Mouse (Mus musculus) neural tube, embryonic 14.5 days (tissue): ENCODE measurements around the gene Dscam. TPM values are rescaled to one million over a fixed set of nuclear protein-coding genes. Genes with fewer than 3 reads are reported as not detected.

ENCODE experiments used
- ATAC-seq: fragments of 200-750 bp; cut with Nextera tagmentation; 2 replicates; pipeline ENCODE4 v1.8.0; 2017; ENCODE audit warnings: low read depth, mild to moderate bottlenecking, moderate TSS enrichment, moderate library complexity
- H3K27ac ChIP-seq: fragments of 300-500 bp; sonication (generic); 2 replicates; pipeline ENCODE4 v1.5.1; 2014; ENCODE audit warnings: low read depth, mild to moderate bottlenecking, control low read depth, low read length, moderate library complexity, mixed read lengths
- H3K27me3 ChIP-seq: fragments of 300-500 bp; sonication (generic); 2 replicates; pipeline ENCODE4 v1.6.1; 2014; ENCODE audit warnings: low read length; ENCODE audit not compliant: control insufficient read depth, insufficient read depth
- H3K36me3 ChIP-seq: fragments of 300-500 bp; sonication (generic); 2 replicates; pipeline ENCODE4 v1.6.1; 2014; ENCODE audit warnings: low read length, mixed read lengths; ENCODE audit not compliant: control insufficient read depth, insufficient read depth
- H3K4me1 ChIP-seq: fragments of 300-500 bp; sonication (generic); 2 replicates; pipeline ENCODE4 v1.6.1; 2014; ENCODE audit warnings: low read length; ENCODE audit not compliant: control insufficient read depth, insufficient read depth
- H3K4me2 ChIP-seq: fragments of 300-500 bp; sonication (generic); 2 replicates; pipeline ENCODE4 v1.6.1; 2014; ENCODE audit warnings: mild to moderate bottlenecking, low read depth, low read length, control low read depth
- H3K4me3 ChIP-seq: fragments of 300-500 bp; sonication (generic); 2 replicates; pipeline ENCODE4 v1.5.1; 2014; ENCODE audit warnings: low read depth, low read length, control low read depth, mixed read lengths
- H3K9ac ChIP-seq: fragments of 300-500 bp; sonication (generic); replicated peaks from 2 replicates; pipeline ENCODE4 v1.6.1; 2014; ENCODE audit warnings: low read depth, mild to moderate bottlenecking, control low read depth, low read length, mixed read lengths
- H3K9me3 ChIP-seq: fragments of 300-500 bp; sonication (generic); 2 replicates; pipeline ENCODE4 v1.6.1; 2016; ENCODE audit warnings: low read length; ENCODE audit not compliant: control insufficient read depth
- WGBS: fragments of 180-500 bp; shearing (Covaris S2); extraction: QIAGEN DNeasy Blood & Tissue Kit; methylation state at CpG from one replicate; pipeline ENCODE4 v1.1.7; 2014; 5-methylcytosine and 5-hydroxymethylcytosine counted together
- polyA plus RNA-seq: library from polyadenylated mRNA; unstranded; fragments of >200 nt; fragmentation: Nextera tagmentation; extraction: Ambion mirVana; gene quantifications from 2 replicates; pipeline ENCODE4 v1.2.1, GENCODE M21; 2014

Dscam gene
- polyA plus RNA-seq, 1 experiment from 2014 or later: 19.9 TPM

DNA sequence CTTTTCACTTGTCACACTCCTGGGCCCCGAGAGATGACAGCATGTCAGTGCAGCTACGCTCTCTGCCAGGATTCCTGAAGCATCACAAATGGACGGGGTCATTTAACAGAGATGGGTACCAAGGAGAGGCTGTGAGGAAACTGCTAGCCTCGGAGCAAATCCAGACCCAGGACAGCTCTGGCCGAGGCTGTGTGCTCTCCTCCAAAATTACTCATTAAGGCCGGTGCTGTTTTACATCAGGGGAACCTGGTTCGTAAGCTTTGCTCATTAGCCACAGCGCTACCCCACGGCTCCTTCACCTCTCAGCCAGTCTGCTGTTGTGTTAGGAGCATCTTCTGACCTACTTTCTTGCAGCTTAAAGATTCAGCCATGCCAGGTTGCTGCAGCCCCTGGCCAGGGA is 449.3 kb downstream of the Dscam start:
- H3K9ac ChIP-seq: no peak overlapping the region
- ATAC-seq: no peak
- no peaks in the 10 kb centered on the region for H3K9me3 ChIP-seq
- H3K36me3 ChIP-seq: no peaks in the 10 kb centered on the region
- no peak overlapping the region for H3K4me3 ChIP-seq
- no peaks in the 10 kb centered on the region for H3K27me3 ChIP-seq
- H3K27ac ChIP-seq: no peak overlapping the region
- H3K4me2 ChIP-seq: no peak overlapping the region
- whole genome bisulfite sequencing: 70% methylated on average over 9 of the region's 9 CpGs
- peaks cover 6% of the 10 kb centered on the region; the same call in 1 of the 2 replicates for H3K4me1 ChIP-seq

GRCm38 (mm10) chr16:96720666-96721065 is 449.9 kb downstream of the Dscam start:
- 74% methylated on average over 5 of the region's 5 CpGs for WGBS
- Histone ChIP-seq H3K27me3 (no peaks in the 10 kb centered on the region), H3K9ac (no peak overlapping the region), H3K9me3 (no peaks in the 10 kb centered on the region), H3K36me3 (no peaks in the 10 kb centered on the region), H3K4me2 (no peak overlapping the region), H3K27ac (no peak overlapping the region), H3K4me1 (peaks cover 6% of the 10 kb centered on the region; the same call in 1 of the 2 replicates), H3K4me3 (no peak overlapping the region)
- ATAC-seq: no peak

DNA sequence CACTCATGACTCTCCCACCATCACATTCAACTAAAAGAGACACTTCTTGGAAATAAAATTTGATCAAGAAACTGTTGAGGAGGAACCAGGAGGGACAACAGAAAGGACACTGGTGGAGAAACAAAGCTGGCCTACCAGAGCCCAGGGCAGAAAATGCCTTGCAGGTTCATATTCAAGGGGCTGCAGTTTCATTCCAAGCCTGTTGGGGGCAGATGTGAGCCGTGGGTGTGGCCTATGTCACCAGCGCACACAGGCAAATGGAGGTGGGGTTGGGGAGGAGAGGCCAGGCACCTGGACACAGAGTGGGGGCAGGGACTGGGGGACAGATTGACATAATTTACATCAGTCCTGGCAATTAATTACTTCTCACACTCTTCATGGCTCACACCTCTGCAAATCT is 452.3 kb downstream of the Dscam start:
- no peak overlapping the region for H3K27ac ChIP-seq
- H3K27me3 ChIP-seq: no peaks in the 10 kb centered on the region
- no peak overlapping the region for H3K4me3 ChIP-seq
- H3K4me2 ChIP-seq: no peak overlapping the region
- no peak for ATAC-seq
- no peak overlapping the region for H3K9ac ChIP-seq
- no peaks in the 10 kb centered on the region for H3K4me1 ChIP-seq
- H3K36me3 ChIP-seq: no peaks in the 10 kb centered on the region
- 7% methylated on average over 2 of the region's 2 CpGs for WGBS
- no peaks in the 10 kb centered on the region for H3K9me3 ChIP-seq

DNA sequence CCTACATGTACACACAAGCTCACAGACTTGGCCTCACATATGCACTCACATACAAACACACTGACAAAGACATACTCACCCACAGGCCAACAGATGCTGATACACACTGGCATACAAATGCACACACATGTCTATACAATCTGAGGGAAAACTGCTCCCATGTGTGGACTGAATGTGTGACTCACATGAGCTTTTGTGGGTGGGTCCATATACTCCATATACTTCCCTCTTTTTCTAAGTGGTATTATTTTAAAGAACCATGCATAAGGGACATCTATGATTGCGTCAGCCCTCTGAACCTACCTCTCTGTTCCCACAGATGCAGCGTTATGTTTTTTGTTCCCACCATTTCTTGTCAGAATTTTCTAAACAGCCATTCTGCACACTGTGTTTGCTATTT is 453.9 kb downstream of the Dscam start:
- ATAC-seq: no peak
- H3K9ac ChIP-seq: no peak overlapping the region
- H3K4me2 ChIP-seq: no peak overlapping the region
- H3K9me3 ChIP-seq: no peaks in the 10 kb centered on the region
- 94% methylated on average over 2 of the region's 2 CpGs for WGBS
- H3K27me3 ChIP-seq: no peaks in the 10 kb centered on the region
- no peak overlapping the region for H3K27ac ChIP-seq
- no peaks in the 10 kb centered on the region for H3K36me3 ChIP-seq
- H3K4me1 ChIP-seq: no peaks in the 10 kb centered on the region
- no peak overlapping the region for H3K4me3 ChIP-seq

- 57% methylated on average over 4 of the region's 4 CpGs for WGBS
- H3K4me3 ChIP-seq: no peak overlapping the region
- no peaks in the 10 kb centered on the region for H3K9me3 ChIP-seq
- no peak overlapping the region for H3K9ac ChIP-seq
- no peaks in the 10 kb centered on the region for H3K27me3 ChIP-seq
- H3K4me2 ChIP-seq: no peak overlapping the region
- H3K4me1 ChIP-seq: no peaks in the 10 kb centered on the region
- H3K36me3 ChIP-seq: no peaks in the 10 kb centered on the region
- no peak overlapping the region for H3K27ac ChIP-seq
- ATAC-seq: no peak
Measured at GRCm38 (mm10) chr16:96711935-96712334, 458.6 kb downstream of the Dscam start.

- Histone ChIP-seq H3K4me1 (0 out of 2 replicates have a peak, but pooled peaks cover 3% of the 10 kb centered on the region), H3K36me3 (no peaks in the 10 kb centered on the region), H3K4me3 (no peak overlapping the region), H3K9me3 (no peaks in the 10 kb centered on the region), H3K27ac (no peak overlapping the region), H3K9ac (no peak overlapping the region), H3K27me3 (no peaks in the 10 kb centered on the region), H3K4me2 (no peak overlapping the region)
- 81% methylated on average over 3 of the region's 3 CpGs for WGBS
- ATAC-seq: no peak
Measured at GRCm38 (mm10) chr16:96700551-96700950, 470.0 kb downstream of the Dscam start.

- Histone ChIP-seq H3K4me1 (0 out of 2 replicates have a peak, but pooled peaks cover 3% of the 10 kb centered on the region), H3K4me3 (no peak overlapping the region), H3K27ac (no peak overlapping the region), H3K36me3 (no peaks in the 10 kb centered on the region), H3K27me3 (no peaks in the 10 kb centered on the region), H3K9ac (no peak overlapping the region), H3K4me2 (no peak overlapping the region), H3K9me3 (no peaks in the 10 kb centered on the region)
- 69% methylated on average over 4 of the region's 4 CpGs for whole genome bisulfite sequencing
- ATAC-seq: no peak
Measured at GRCm38 (mm10) chr16:96695882-96696281, 474.7 kb downstream of the Dscam start.

DNA sequence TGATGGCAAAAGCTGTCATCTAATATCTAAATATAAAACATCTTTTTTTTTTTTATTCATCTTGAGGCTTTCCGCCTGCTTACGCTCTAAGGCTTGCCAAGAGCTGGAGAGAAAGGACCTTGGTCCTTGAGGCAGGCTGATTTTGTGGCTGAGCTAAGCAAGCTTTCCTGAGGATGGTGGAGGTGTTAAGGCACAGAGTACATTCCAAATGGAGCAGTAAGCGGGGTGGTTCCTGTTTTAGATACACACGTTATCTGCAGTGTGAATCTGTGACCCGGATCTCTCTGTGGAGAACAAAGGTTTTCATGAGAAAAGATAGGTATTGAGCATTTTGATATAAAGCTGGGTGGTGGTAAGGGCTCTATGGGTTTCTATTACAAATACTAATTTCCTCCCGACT is 479.0 kb downstream of the Dscam start:
- no peak for ATAC-seq
- Histone ChIP-seq H3K4me1 (0 out of 2 replicates have a peak, but pooled peaks cover 3% of the 10 kb centered on the region), H3K27me3 (no peaks in the 10 kb centered on the region), H3K9me3 (no peaks in the 10 kb centered on the region), H3K36me3 (no peaks in the 10 kb centered on the region), H3K4me3 (no peak overlapping the region), H3K9ac (no peak overlapping the region), H3K27ac (no peak overlapping the region), H3K4me2 (no peak overlapping the region)
- 94% methylated on average over 6 of the region's 6 CpGs for WGBS

DNA sequence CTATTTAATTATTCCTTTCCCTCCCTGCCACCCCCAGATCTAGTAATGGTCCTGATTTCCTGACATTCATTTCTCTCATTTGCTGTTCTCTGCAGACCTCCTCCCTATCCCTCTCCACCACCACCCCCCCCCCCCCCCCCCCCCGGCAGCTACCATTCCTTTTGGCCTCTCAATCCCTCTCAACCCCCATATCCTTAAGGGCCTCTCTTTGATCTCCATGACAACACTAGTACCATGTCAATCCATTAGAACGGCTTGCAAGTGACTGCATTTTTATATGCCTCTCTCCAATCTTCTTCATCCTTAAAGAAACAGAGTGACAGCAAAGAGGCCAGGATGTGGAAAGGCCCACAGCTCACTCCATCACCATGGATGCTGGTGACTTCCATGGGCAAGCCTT is 480.5 kb downstream of the Dscam start:
- H3K36me3 ChIP-seq: no peaks in the 10 kb centered on the region
- H3K4me2 ChIP-seq: no peak overlapping the region
- H3K27ac ChIP-seq: no peak overlapping the region
- no peaks in the 10 kb centered on the region for H3K4me1 ChIP-seq
- 4% methylated on average over 1 of the region's 2 CpGs for WGBS
- no peak overlapping the region for H3K9ac ChIP-seq
- ATAC-seq: no peak
- no peaks in the 10 kb centered on the region for H3K9me3 ChIP-seq
- H3K27me3 ChIP-seq: no peaks in the 10 kb centered on the region
- H3K4me3 ChIP-seq: no peak overlapping the region

DNA sequence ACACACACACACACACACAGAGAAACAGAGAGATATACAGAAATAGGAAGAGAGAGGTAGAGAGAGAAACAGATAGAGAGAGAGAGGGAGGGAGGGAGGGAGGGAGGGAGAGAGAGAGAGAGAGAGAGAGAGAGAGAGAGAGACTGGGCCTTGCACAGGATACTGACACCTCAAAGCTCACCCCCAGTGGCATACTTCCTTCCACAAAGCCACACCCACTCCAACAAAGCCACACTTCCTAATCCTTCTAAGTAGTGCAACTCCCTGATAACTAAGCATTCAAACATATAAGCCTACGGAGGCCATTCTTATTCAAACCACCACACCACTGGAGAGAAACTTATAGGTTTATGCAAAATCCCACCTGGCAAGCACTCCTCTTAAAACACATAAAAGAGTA is 481.1 kb downstream of the Dscam start:
- Histone ChIP-seq H3K4me1 (no peaks in the 10 kb centered on the region), H3K27me3 (no peaks in the 10 kb centered on the region), H3K9ac (no peak overlapping the region), H3K36me3 (no peaks in the 10 kb centered on the region), H3K27ac (no peak overlapping the region), H3K4me3 (no peak overlapping the region), H3K4me2 (no peak overlapping the region), H3K9me3 (no peaks in the 10 kb centered on the region)
- WGBS: 52% methylated on average over 1 of the region's 1 CpGs
- ATAC-seq: no peak
